Mouse (Mus musculus) right cerebral cortex, postnatal 36 days (tissue): ENCODE measurements around the gene Rasgrf1.

Experiments
- DNase-seq, 2 experiments: peaks; one replicate each; pipeline ENCODE4 v3.0.0; 2022; ENCODE audit warnings: low spot score in 2 of 2, mixed read lengths in 1 of 2

Gene Rasgrf1

GRCm38 (mm10) chr9:89909131-89910010 is at the start of gene Rasgrf1:
Gene Rasgrf1, plus strand, starts transcription at chr9:89909908.
- peak; percentile 49 to 59 for DNase-seq

- DNase-seq = no peak
These were observed 49.6 kb upstream of the Rasgrf1 start for GRCm38 (mm10) chr9:89860145-89860544.

GRCm38 (mm10) chr9:89860584-89860983 is 49.1 kb upstream of the Rasgrf1 start:
- no peak for DNase-seq

DNA sequence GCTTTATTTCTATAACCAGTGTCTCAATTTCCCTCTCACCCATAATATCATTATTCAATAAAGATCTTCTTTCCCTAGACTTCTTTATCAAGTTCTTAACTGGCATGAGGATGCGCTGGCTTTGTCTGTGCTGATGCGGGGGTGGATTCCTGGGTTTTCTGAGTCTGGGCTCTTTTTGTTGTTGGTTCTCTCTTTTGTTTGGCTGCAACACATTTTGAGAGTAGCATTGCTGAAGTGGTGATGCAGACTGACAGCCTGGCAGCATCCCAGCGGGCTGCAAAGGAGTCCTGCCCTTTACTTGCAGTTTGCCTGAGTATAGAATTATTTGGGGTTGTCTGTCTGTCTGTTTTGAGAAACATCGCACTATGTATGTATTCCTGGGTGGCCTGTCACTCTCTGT is 42.6 kb upstream of the Rasgrf1 start:
- DNase-seq = no peak

- DNase-seq = no peak
These were observed 41.5 kb upstream of the Rasgrf1 start for GRCm38 (mm10) chr9:89868093-89868729.

DNA sequence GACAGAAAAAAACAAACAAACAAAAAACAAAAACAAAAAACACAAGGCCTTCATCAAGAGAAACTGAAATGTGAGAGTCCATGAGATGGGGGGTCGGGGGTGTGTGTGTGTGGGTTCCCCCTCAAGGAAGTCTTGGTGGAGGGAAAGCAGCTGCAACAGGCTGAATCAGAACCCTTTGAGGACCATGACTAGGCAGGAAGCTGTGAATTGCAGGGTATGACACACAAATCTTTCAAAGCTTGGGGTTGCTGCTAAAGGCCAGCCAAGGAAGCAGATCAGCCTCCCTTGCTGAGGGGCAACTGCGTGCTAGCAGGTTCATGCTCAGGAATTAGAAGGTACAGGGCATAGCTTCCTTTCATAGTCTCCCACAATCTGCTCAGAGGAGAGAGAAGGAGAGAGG is 40.1 kb upstream of the Rasgrf1 start:
- no peak for DNase-seq

DNA sequence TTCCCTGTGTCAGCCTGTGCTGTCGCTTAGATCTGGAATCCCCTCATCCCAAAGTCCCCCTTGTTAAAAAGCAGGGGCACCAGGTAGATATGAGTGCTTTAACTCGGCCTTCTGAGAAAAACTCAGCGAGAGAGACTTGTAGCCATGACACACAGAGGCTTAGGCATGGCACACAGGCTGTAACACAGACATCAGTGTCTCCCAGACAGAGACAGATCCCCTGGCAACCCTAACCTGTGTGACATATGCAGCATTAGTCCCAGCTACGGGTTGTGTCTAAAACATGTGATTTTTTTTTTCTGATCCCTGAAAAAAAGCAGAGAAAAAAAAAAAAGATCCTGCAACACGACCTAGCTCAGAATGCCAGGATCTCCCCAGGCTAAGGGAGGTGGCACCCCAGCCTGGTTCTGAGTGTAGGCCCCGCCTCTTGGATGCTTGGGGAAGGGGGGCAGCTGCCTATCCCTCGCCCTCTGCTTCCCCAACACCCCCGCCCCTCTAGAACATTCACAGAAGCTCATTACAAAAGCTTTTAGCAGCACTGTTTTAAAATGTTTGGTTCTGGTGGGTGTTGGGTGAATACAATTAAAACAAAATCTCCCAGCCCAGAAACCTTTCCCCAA is 39.1 kb upstream of the Rasgrf1 start:
- no peak for DNase-seq

GRCm38 (mm10) chr9:89872137-89872536 is 37.6 kb upstream of the Rasgrf1 start:
- peak; percentile 14 to 42 for DNase-seq

DNA sequence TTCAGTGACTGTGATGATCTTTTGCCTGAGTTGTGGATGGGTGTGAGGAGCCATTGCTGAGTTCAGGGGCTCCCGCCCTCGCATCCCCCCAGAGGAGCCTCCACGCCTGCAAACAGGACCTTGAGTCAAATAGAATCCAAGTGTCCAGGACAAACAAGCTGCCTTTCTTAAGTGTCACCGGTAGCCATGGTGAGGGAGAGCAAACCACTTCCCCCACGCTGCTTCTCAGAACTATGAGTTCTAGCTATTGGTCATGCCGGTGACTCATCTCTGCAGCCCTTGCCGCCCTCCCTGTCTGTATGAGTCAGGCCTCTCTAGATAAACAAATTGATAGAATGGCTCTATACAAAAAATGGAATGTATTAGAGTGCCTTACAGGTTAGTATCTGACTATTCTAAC is 35.3 kb upstream of the Rasgrf1 start:
- no peak for DNase-seq

- DNase-seq = no peak
These were observed 34.2 kb upstream of the Rasgrf1 start for GRCm38 (mm10) chr9:89875551-89875950.

DNA sequence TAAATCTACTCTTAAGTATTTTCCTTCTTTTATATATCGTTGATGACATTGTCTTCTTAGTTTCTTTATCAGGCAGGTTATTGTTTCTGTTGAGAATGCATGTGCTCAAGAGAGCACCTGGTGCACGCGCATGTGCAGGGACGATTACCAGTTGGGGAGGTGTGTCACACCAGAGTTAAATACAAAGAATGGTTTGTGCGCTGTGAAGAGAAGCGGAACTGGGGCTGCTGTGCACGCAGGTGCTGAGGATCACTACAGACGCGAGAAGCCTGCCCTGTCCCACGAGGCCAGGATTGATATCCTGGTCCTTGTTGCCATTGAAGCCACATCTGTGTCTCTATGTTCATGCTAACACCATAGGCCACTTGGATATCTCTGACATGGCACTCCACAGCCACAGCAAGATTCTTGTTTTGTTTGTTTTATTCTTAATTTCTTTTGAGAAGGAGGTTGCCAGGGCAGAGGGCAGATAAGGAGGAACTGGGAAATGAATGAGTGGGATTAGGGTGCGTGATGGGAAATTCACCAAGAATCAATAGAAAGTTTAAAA is 31.2 kb upstream of the Rasgrf1 start:
- DNase-seq = no peak

DNA sequence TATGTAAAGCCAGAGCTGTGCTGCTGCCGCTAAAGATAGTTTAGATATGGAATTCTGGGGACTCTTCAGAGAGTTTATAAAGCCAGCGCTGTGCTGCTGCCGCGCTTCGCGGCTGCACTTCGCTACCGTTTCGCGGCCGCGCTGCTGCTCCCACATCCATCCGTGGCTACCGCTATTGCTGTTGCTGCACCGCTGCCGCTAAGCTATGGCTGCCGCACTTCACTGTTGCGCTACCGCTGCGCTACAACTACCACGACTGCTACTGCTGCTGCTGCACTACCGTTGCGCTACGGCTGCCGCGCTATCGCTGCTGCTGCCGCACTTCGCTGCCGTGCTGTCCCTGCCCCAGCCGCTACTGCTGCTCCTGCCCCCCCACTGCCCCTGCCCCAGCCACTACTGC is 30.1 kb upstream of the Rasgrf1 start:
- DNase-seq = no peak

- DNase-seq = no peak
These were observed 28.2 kb upstream of the Rasgrf1 start for GRCm38 (mm10) chr9:89881552-89881951.

DNA sequence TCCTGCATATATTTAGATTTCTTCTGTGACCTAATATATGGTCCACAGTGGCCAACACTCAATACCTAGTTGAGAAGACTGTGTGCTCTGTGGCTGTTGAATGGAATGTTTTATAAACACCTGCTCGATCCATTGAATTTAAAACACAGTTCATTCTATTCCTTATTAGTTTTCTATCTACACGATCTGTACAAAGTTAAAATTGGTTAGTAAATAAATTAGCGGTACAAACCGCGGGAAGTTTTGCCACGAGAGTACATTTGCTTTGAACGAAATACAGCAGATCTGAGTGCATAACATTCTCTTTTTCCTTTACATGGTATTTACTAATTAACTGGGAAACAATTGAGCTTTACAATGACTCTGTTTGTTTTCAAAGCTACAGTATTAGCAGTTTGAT is 27.1 kb upstream of the Rasgrf1 start:
- DNase-seq = no peak

DNA sequence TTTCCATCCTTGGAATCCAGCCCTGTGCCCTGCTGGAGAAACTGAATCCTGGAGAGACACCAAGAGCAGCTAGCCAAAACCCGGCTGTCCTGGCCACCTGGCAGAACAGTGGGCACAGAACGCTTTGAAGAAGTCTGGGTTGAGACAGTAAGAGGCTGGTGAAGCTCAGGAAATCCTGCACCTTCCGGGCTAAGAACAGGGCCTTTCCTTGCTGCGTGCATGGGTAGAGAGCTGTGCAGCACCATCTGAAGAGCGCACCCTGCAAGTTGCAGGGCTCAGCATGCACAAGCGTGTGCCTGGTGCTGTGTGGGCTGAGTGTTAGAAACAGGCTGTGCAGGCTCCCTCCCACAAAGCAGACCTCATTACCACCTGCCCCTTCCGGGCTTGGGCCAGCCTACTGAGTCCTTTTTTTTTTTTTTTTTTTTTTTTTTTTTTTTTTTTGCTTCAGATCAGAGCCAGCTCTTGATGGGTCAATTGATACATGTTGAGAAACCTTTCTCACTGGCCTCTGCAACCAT is 23.9 kb upstream of the Rasgrf1 start:
- peak in 1 of 2 experiments; percentile 53 for DNase-seq

GRCm38 (mm10) chr9:89891534-89892293 is 18.0 kb upstream of the Rasgrf1 start:
- no peak for DNase-seq

DNA sequence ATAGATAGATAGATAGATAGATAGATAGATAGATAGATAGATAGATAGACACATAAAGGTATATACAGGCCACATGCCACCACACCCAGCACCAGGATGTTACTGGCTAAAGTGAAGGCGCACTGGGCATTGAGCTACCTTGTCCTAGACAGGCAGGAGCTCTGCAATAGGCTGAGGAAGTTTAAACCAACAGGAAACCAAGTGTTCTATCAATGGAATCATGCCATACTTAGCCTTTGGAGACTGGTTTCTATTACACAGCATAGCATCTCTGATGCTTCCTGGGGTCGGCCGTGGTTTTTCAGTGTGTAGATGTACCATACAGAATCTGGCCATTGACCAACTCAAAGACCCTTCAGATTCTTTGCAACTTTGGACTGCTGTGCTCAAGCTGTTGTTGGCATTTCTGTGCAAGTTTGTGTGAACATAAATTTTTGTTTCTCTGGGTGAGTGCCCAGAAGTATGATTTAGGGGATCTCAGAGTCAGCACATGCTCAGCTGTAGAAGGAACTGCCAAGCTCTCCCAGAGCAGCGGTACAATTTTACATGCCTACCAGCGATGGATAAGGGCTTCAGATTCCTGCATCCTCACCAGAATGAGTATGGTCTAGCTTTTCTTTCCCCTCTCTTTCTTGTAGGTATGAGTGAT is 17.0 kb upstream of the Rasgrf1 start:
- no peak for DNase-seq

DNA sequence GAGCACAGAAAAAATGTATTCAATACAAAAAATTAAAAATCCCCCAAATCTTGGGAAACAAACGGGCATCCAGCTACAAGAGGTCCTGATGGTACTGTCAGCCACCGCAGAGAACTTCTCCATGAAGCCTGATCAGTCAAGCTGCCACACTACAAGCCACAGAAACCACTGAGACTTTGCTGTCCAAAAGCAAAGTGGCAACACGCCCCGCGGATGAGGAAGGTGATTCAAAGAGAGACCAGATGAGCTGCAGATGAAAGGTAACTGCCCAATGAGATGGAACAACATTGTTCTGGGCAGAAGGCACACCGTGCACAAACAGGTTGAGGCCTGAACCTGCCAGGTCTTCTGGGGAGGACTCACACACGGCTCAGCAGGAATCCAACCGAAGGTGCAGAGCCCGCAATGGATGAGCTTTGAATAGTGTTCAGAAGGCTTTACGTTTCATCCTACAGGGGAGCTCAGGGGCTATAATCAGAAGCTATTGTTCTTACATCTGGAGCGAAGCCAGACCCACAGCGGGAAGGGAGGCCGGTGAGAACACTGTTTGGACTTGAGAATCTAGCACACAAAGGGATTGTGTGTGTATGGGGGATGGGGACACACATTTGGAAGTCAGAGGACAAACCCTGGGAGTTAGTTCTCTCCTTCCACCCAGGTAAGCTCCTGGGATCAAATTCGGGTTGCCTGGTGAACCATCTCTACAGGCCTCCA is 9.4 kb upstream of the Rasgrf1 start:
- DNase-seq = no peak

DNA sequence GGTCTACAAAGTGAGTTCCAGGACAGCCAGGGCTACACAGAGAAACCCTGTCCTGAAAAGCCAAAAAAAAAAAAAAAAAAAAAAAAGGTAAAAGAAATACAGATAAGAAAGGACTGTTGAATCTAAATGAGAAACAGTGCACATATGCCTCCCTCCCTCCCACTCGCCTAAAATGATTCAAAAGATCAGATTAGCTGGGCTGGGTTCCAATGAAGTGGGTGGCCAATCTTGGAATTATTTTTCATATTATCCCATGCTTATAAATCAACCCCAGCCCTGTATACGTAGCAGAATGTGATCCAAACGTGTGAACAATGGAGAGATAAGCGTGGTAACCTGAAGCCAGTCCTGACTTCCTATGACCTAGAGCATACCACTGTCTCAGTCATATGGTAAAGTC is 8.5 kb upstream of the Rasgrf1 start:
- no peak for DNase-seq

GRCm38 (mm10) chr9:89902813-89903212 is 6.9 kb upstream of the Rasgrf1 start:
- DNase-seq = no peak
